Mouse (Mus musculus): Measurements from ENCODE around the gene Neurod2.

Gene Neurod2

GRCm38 (mm10) chr11:98331401-98331800 lies 2.0 kb upstream of the Neurod2 start:
- DNase-seq = no peak

- DNase-seq = no peak
These were observed 1.3 kb upstream of the Neurod2 start for GRCm38 (mm10) chr11:98330745-98331204.

- DNase-seq = no peak
These were observed 704 bp upstream of the Neurod2 start for GRCm38 (mm10) chr11:98329960-98330744.

- DNase-seq = no peak
These were observed 928 bp downstream of the Neurod2 start for GRCm38 (mm10) chr11:98328371-98329069.

DNA sequence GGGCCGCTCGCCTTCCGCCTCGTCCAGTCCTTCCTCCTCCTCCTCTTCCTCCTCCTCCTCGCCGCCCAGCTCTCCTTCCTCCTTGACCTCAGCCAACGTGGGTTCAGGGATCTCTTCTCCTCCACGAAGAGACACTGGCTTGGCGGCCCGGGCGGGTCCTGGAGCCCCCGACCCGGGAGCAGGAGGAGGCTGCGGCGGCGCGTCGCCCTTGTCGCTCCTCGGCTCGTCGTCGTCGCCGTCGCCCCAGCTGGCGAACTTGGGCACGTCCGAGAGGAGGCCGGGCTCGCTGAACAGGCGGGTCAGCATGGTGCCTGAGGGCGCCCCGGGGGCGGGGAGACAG lies 1.4 kb downstream of the Neurod2 start:
- DNase-seq = no peak

DNA sequence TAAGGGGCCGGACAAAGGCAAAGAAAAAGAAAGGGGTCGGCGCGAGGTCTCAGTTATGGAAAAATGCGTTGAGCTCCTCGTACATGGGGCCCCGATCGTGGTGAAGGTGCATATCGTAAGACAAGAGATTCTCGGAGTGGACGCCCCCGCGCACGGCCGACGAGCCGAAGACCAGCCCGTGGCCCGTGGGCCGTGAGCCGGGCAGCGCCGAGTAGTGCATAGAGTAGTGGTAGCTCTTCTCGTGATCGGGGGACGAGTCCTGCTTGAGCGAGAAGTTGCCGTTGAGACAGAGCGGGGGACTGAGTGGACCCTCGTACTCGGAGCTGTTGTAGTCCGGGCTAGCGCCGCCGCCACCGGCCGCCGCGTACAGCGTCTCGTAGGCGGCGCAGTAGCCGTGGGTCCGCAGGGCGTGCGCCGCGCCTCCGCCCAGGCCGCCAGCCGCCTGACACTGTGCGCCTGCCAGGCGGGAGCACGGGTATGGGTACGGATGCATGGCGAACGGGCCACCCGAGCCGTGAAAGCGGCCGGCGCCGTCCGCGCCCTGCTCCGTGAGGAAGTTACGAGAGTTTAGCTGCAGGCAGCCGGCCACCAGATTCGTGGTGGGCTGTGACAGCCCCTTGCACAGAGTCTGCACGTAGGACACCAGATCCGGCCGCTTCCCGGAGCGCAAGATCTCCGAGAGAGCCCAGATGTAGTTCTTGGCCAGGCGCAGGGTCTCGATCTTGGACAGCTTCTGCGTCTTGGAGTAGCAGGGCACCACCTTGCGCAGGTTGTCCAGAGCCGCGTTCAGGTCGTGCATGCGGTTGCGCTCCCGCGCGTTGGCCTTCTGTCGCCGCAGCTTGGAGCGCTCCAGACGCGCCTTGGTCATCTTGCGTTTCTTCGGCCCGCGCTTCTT lies 2.1 kb downstream of the Neurod2 start:
- no peak for DNase-seq

- DNase-seq = no peak
These were observed 2.7 kb downstream of the Neurod2 start for GRCm38 (mm10) chr11:98326741-98327135.

DNA sequence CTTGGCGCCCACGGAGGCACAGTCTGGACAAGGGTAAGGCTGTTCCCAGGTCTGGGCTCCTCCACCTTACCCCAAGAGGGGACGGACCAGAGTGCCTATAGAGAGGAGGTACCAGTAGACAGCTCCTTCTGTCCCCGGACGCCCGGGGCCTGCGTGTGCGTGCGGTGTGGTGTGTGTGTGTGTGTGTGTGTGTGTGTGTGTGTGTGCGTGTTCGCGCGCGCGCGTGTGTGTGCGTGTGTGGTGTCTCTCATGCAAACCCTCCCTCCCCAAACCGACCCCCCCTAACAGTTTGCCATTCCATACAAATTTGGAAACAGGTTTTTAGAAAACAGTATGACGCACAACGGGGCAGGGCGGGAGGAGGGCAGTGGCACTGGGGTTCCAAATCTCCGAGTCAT lies 3.6 kb downstream of the Neurod2 start:
- no peak for DNase-seq

- DNase-seq = no peak
These were observed 4.1 kb downstream of the Neurod2 start for GRCm38 (mm10) chr11:98325191-98325820.

DNA sequence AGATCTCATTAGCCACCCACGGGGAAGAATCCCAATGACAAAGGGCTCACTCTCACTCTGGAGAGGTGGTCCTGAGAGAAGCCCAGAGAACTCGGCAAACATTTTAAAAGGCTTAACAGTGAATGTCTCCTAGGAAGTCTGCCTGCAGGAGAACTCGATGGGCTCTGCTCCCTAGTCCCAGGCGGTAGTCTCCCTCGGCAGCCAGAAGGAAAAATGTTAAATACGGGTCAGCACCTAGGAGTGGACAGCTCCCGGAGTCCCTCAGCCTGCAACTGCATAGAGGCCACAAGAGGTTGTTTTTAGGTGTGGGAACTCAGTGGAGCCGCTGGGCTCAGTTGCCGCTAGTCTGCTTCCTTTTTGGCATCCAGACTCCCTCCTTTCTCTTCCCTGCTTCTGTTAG lies 5.5 kb downstream of the Neurod2 start:
- DNase-seq = no peak

- DNase-seq = no peak
These were observed 6.1 kb downstream of the Neurod2 start for GRCm38 (mm10) chr11:98323136-98323866.

DNA sequence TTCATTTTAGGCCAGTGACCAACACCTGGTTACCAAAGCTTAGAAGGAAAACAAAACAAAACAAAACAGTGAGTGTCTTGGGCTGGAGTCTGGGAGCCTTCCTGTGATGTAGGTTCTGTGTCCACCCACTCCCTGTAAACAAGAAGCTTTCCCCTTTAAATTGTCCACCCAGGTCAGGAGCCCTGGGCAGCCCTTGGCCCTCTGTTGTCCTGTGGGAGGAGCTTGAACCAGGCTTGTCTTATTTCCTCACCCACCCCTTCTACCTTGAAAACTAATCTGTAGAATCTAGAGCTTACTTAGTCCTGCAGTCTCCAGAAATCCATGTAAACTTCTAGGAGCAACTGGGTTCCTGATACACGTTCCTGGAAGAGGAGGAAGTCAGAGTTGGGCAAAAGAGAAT lies 7.3 kb downstream of the Neurod2 start:
- no peak for DNase-seq

- no peak for DNase-seq
These were observed 7.8 kb downstream of the Neurod2 start for GRCm38 (mm10) chr11:98321677-98322003.

GRCm38 (mm10) chr11:98320806-98321676 lies 8.4 kb downstream of the Neurod2 start:
- no peak for DNase-seq

GRCm38 (mm10) chr11:98320381-98320780 lies 9.1 kb downstream of the Neurod2 start:
- DNase-seq = no peak

- DNase-seq = no peak
These were observed 9.5 kb downstream of the Neurod2 start for GRCm38 (mm10) chr11:98319944-98320343.

GRCm38 (mm10) chr11:98319544-98319943 lies 9.9 kb downstream of the Neurod2 start:
- no peak for DNase-seq

- DNase-seq = no peak
These were observed 10.3 kb downstream of the Neurod2 start for GRCm38 (mm10) chr11:98319120-98319519.

DNA sequence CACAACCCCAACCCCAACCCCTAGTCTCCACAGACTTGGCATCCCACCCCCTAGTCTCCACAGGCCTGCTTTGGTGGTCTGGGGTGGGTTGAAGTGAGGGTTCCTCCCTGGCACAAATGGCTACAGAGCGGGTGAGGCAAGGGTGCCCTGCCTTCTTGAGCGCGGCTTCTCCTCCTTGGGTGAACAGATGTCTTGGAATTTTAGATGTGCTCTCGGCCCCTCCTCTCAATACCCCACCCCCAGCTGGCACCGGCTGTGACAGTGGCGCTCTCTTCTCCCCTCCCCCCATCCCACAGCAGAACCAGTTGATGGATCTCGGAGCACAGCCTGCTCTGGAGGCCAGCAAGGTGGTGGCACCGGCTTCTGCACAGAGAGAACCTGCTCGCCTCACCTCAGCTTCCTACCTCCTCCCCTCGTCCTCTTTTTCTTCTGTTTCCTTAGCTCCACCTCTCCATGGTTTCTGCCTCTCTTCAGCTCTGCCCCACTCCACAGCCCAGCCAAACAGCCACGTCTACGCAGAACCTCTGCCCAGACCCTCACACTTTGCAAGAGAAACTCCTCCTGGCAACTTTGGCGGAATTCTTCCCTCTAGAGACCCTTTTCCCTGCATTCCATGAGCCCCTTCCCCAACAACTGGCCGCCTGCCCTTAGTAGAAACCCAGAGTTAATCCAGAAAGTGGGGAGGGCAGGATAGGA lies 10.9 kb downstream of the Neurod2 start:
- no peak for DNase-seq

DNA sequence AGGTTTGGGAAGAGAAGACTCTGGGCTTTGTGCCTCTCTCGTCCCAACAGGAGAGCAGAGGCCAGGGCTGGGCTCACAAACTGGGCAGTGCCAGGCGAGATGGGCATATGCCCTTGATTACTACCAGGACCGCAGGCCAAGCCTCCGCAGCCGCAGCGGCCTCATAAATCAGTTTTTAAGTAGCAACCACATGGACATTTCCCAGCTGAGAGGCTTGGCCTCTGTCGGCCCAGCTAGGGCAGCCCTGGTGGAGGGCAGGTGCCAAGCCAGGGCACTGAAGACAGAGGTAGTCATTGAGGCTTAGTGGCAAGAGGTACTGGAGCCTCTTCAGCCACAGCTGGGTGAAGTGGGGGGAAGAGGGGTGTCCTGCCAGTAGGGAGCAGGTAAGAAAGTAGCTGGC lies 12.0 kb downstream of the Neurod2 start:
- no peak for DNase-seq
